Mouse (Mus musculus): ENCODE measurements at regions not wholly inside any gene's neighbourhood (a gene's known extent, or its start where the extent isn't known, plus 50 kb on each side); places are given as distances from the start of the nearest gene placed in this dataset.

GRCm38 (mm10) chr3:46891057-46891736 is 443.2 kb upstream of the Pabpc4l start:
- TF ChIP-seq CTCF (IDR thresholded peaks at IDR 0.05; ENCODE audit: extremely low read depth, insufficient read depth, low read length) (no peak), POLR2A (IDR thresholded peaks at IDR 0.05; ENCODE audit: extremely low read depth, insufficient read depth, low read length) (no peak)
- H3K4me1 ChIP-seq (ENCODE audit: control insufficient read depth, insufficient read depth, low read length) = no peaks in the 10 kb centered on the region

DNA sequence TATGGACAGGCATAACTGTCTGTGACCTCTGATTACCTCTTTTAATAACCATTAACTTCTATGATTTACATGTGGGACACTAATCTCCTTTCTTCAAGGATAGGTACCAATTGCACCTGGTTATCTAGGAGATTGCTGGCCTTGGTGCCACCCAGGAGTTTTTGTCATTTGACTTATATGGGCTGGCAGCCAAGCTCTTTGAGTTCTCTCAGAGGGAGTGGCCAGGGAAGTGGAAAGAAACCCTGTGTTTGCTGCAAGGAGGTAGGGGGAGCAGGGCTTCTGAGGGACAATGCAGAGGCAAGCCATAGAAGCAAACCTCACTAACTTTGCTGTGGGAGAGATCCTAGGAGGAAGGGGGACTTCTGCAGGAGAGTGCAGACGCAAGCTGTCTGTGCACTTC is 427.8 kb upstream of the Pabpc4l start:
- Histone ChIP-seq H3K4me3 (ENCODE audit: insufficient read depth, low read length) (no peak overlapping the region), H3K27ac (ENCODE audit: insufficient read depth, low read length) (no peak overlapping the region), H3K4me1 (ENCODE audit: control insufficient read depth, insufficient read depth, low read length) (no peaks in the 10 kb centered on the region)
- no peak for TF ChIP-seq CTCF (IDR thresholded peaks at IDR 0.05; ENCODE audit: extremely low read depth, insufficient read depth, low read length)
- TF ChIP-seq POLR2A (IDR thresholded peaks at IDR 0.05; ENCODE audit: extremely low read depth, insufficient read depth, low read length) = no peak

More at GRCm38 (mm10) chr3:46891057-46891736, 443.2 kb upstream of the Pabpc4l start:
- H3K27ac ChIP-seq (ENCODE audit: insufficient read depth, low read length) = no peak overlapping the region
- H3K4me3 ChIP-seq (ENCODE audit: insufficient read depth, low read length) = no peak overlapping the region

GRCm38 (mm10) chr3:46870876-46871275 is 422.9 kb upstream of the Pabpc4l start:
- no peak for TF ChIP-seq POLR2A (IDR thresholded peaks at IDR 0.05; ENCODE audit: extremely low read depth, insufficient read depth, low read length)
- no peak for TF ChIP-seq CTCF (IDR thresholded peaks at IDR 0.05; ENCODE audit: extremely low read depth, insufficient read depth, low read length)
- Histone ChIP-seq H3K4me1 (ENCODE audit: control insufficient read depth, insufficient read depth, low read length) (no peaks in the 10 kb centered on the region), H3K4me3 (ENCODE audit: insufficient read depth, low read length) (no peak overlapping the region), H3K27ac (ENCODE audit: insufficient read depth, low read length) (no peak overlapping the region)

GRCm38 (mm10) chr3:46869576-46870295 is 421.7 kb upstream of the Pabpc4l start:
- no peak for TF ChIP-seq POLR2A (IDR thresholded peaks at IDR 0.05; ENCODE audit: extremely low read depth, insufficient read depth, low read length)
- TF ChIP-seq CTCF (IDR thresholded peaks at IDR 0.05; ENCODE audit: extremely low read depth, insufficient read depth, low read length) = no peak
- Histone ChIP-seq H3K4me1 (ENCODE audit: control insufficient read depth, insufficient read depth, low read length) (no peaks in the 10 kb centered on the region), H3K4me3 (ENCODE audit: insufficient read depth, low read length) (no peak overlapping the region), H3K27ac (ENCODE audit: insufficient read depth, low read length) (no peak overlapping the region)

DNA sequence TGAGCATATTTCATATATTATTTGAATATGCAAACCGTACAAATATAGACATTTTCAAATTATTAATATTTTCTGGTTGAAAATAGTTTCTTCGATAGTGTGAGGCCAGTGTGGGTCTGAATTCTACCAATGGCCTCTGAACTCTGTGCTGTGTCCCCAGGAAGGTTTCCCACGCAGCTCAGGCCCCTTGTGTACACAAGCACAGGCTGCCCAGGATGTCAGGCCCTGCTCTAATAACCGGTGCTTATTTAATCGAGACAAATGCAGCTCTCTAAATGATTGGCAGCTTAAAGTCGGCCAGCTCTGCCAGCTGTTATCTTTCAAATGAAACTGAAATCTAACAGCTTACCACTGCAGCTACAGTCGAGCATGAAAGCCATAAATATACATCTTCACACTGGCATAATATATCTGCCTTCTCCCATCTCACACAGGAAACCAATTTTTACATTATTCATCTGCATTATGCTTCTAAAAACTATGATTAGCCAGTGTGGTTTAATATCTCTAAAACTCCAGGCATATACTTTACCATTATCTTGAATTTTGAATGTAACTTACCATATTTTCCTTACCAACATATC is 400.5 kb upstream of the Pabpc4l start:
- no peak overlapping the region for H3K27ac ChIP-seq (ENCODE audit: insufficient read depth, low read length)
- H3K4me1 ChIP-seq (ENCODE audit: control insufficient read depth, insufficient read depth, low read length) = no peaks in the 10 kb centered on the region
- TF ChIP-seq CTCF (IDR thresholded peaks at IDR 0.05; ENCODE audit: extremely low read depth, insufficient read depth, low read length) (no peak), POLR2A (IDR thresholded peaks at IDR 0.05; ENCODE audit: extremely low read depth, insufficient read depth, low read length) (no peak)
- H3K4me3 ChIP-seq (ENCODE audit: insufficient read depth, low read length) = no peak overlapping the region

DNA sequence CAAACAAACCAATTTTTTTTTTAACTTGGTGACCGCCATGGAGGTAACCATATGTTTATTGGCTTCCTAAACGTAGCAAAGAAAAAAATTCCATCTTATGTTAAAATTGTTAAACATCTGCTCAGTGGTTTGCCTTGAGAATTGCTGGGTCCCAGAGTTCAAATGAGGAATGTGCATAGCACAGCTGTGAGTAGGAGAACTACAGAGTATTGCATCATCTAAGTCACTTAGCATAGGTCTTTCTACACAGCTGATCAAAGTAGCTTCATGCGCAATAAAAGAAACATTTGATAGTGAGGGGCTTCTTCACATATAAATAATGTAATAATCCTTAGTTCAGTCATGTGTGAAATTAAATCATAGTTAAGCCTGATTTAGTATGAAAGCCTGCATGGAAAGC is 380.7 kb upstream of the Pabpc4l start:
- no peak for TF ChIP-seq CTCF (IDR thresholded peaks at IDR 0.05; ENCODE audit: extremely low read depth, insufficient read depth, low read length)
- TF ChIP-seq POLR2A (IDR thresholded peaks at IDR 0.05; ENCODE audit: extremely low read depth, insufficient read depth, low read length) = no peak
- Histone ChIP-seq H3K4me1 (ENCODE audit: control insufficient read depth, insufficient read depth, low read length) (no peaks in the 10 kb centered on the region), H3K27ac (ENCODE audit: insufficient read depth, low read length) (no peak overlapping the region), H3K4me3 (ENCODE audit: insufficient read depth, low read length) (no peak overlapping the region)

Data from cortical plate, adult 2 months (tissue).